Mouse (Mus musculus) left cerebral cortex, adult 18-20 months (tissue): ENCODE results near the gene Tunar. TPM values are rescaled to one million over a fixed set of nuclear protein-coding genes. Genes with fewer than 3 reads are reported as not detected.

Source experiments
- DNase-seq, 2 experiments: peaks; one replicate each; pipeline ENCODE4 v3.0.0; 2021 to 2022; ENCODE audit warnings: low spot score in 2 of 2, mixed read lengths in 1 of 2
- long read RNA-seq, 2 experiments: library from polyadenylated mRNA; stranded (forward); transcript quantifications; one replicate each; pipeline ENCODE4 v2.0.0; 2021
- total RNA-seq, 2 experiments: library from RNA; stranded (reverse); gene quantifications; 2 replicates each; pipeline ENCODE4 v1.2.3; 2021

Gene Tunar
- total RNA-seq = 1 to 10 TPM; 8.7 to 9.4 TPM
- long read RNA-seq, experiment 1, partial matches to known transcripts = 1 of 4 reads
- long read RNA-seq, experiment 1, other reads (novel, unspliced or antisense) = 3 of 4 reads
- long read RNA-seq, experiment 2, partial matches to known transcripts = 1 of 1 reads
- long read RNA-seq, experiment 2, other reads (novel, unspliced or antisense) = 0 of 1 reads

DNA sequence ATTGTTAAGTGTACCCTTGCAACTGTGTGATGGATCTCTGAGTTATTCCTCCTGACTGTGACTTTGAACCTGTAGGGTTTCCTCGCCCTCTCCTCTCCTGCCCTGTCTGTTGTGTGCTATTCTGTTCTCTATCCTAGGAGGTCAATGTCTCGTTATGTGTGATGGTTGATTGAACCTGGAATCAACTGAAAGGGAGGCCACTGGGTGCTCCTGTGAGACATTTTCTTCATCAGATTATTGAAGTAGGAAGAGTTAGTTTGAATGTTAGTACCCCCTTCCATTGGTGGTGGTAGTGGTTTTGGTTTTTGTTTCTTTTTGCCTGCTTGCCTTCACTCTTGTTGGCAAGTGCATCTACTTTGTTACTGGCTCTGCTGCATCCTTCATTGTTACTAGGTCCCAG, at the start of gene Tunar:
Gene Tunar (plus strand): TSS at position 301 of the 400 bp plus-strand sequence.
- DNase-seq = no peak

- no peak for DNase-seq
These were observed 21.1 kb upstream of the Tunar start for GRCm38 (mm10) chr12:105312571-105313035.

DNA sequence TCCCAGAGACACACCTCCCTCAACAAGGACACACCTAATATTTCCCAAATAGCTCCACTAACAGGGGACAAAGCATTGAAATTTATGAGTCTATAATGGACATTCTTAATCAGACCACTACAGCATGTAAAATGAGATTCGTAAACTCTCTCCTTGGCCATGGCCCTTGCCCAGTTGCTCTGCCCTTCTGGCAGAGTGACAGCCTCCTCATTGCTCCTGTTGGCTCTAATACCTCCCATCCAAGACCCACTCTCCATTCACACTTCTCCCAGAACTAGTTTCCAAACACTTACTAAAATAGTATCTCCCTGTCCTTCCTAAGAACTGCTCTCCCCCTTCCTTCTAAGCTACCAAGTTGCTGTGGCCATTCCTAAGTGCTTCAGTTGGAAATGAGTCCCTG, 19.3 kb upstream of the Tunar start:
- no peak for DNase-seq

GRCm38 (mm10) chr12:105322160-105322559, 11.5 kb upstream of the Tunar start:
- no peak for DNase-seq

- DNase-seq = no peak
These were observed 6.6 kb upstream of the Tunar start for GRCm38 (mm10) chr12:105327051-105327450.

GRCm38 (mm10) chr12:105328396-105328795, 5.3 kb upstream of the Tunar start:
- DNase-seq = peak; percentile 61 to 73

DNA sequence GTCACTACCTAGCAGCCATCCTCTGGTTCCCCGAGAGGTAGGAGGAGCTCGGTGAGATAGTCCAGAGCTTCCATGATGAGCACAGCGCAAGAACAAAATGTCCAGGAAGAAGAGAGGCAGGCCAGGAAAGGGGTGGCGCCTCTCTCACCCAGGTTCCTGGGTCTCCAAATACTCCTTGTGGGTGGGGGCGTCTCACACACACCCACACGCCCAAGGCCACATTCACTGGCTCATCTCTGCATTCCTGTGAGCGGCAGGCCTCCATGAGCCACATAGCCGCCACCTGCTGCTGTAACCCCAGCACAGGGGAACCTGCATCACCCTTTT, 2.4 kb downstream of the Tunar start:
- no peak for DNase-seq

- peak; percentile 34 to 49 for DNase-seq
These were observed 3.0 kb downstream of the Tunar start for GRCm38 (mm10) chr12:105336421-105337289.

DNA sequence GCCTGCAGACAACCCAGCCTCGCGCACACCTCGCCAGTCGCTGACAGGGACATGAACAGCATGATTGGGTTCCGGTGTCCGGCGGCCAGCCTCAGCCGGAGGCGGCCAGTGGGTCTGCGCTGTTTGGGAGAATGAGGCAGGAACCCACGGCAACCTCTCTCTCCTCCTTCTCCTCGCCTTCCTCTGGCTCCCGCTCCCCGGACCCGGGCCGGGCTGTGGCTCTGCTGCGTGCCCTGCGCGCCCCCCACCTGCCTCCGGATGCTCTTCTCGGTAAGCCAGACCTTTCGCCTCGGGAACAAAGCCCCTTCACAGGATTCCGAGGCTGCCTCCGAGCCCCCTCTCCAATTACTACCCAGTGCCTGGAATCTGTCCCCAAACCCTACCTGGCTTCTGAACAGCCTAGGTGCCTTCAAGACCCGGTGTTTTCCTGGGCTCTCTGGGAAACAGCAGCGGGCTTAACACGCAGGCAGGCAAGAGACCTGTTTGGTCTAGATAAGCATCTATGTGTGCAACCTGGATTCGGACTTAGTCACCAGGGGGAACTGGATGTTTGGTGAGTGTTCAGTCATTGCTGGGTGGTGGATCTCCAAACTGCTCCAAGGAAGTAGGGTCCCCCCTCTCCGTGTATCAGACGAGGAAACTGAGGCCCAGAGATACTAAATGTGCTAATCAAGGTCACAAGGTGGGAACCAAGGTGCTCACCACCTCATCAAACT, 3.8 kb downstream of the Tunar start:
- no peak for DNase-seq

GRCm38 (mm10) chr12:105338256-105338977, 4.7 kb downstream of the Tunar start:
- DNase-seq = no peak

- DNase-seq = no peak
These were observed 7.9 kb downstream of the Tunar start for GRCm38 (mm10) chr12:105341523-105341922.

DNA sequence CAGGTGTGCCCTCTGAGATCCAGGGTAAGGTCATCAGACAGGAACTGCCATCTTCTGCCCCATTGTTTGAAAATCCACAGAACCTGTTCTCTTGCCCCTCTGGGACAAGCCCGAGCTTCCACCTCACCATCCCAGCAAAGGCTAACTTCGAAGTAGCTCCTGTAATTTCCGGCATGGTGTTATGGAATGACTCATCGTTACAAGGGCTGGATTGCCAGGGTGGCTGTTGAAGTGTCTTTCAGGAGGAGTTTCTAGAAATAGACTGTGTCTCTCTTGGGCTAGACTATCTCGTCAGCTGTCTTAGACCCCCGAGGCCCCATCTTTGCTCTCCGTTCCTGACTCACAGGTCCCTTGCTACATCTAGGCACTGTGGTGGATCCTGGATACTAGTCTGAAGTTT, 10.8 kb downstream of the Tunar start:
- DNase-seq = no peak

GRCm38 (mm10) chr12:105346861-105347260, 13.2 kb downstream of the Tunar start:
- DNase-seq = no peak

DNA sequence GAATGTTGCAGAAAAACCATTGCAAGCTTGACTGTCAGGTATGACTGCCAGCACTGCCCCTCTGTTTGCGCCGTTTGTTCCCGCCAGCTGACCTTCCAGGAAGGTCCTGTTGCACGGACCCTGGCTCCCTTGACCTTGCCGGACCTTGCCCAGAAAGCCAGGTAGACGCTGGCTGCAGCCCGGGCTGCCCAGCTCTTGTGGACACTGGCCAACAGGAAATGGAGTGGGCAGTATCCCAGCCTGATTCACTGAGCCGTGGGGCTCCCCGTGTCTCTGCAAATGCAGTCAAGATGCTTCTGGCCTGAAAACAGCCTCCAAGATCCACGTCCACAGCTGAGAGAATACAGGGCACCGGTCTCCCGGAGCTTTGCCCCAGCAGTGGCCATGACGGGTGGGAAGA, 13.6 kb downstream of the Tunar start:
- DNase-seq = no peak

GRCm38 (mm10) chr12:105354266-105354665, 20.6 kb downstream of the Tunar start:
- DNase-seq = peak; percentile 80 to 84

DNA sequence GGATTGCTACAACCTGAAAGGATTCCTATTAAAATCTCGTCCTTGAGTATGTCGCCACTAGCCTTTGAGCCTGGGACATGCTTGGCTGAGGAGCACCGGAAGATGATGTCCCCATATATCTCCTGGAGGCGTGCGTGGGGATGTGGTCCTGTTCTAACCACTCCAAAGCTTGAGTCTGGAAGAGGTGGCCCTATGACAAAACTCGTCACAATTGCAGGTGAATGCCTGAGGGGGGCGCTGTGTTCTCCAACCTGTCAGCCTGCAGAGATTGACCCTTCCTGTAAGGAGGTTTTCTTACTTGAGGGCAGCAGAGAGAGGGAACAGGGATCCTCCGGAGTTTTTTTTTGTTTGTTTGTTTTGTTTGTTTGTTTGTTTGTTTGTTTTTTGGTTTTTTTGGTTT, 21.1 kb downstream of the Tunar start:
- no peak for DNase-seq

DNA sequence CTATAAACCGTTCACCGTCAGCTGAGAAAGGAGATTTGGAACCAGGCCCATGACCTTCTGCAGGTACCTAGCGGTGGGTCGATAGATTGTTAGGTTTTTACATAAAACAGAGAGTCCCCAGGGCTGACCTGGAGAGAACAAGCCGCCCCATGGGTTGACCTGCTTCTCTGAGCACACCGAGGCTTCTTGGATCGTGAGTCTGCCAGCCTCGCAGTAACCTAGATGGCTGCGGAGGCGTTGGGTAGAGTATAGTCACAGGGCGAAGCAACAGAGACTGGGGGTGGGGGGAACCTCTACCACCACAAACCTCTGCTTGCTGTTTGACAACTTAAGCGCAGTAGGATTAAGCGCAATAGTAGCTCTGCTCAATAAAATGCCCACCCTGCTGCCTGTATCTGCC, 23.1 kb downstream of the Tunar start:
- DNase-seq = no peak

DNA sequence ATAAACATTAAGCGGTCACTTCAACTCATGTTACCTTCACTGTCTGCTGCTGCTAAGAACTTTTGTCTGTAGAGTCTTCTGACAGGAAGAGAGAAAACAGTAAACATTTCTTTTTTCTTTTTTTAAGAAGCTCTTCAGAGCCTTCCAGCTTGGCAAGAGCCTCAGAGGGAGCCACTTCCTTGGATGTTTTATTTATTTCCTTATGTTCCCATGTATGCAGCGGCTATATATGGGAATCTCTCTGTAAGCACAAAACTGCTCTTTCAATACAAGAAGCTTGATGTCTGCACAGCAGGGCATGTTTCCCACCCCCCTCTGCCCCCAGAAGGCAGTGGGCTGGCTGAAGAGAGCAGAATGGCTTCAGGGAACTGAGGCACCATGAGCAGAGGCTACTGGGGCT, 30.0 kb downstream of the Tunar start:
- DNase-seq = no peak

DNA sequence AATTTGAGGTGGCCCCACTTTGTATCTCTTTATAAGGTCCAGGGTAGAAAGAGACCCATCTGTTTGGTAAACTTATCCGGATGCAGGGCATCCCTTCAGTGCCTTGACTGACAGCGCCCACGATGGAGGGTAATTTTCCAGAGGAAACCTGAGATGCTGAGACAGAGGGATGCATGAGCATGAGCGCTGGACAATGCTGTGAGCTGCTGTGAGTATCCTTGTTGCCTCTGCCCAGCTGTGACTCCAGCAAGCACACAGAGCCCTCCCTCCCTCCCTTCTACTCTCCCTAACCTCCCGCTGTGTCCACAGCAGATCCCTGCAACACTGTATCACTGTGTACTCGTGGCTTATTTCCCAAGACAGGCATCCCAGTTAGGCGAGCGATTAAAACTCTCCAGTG, 40.9 kb downstream of the Tunar start:
- DNase-seq = no peak

GRCm38 (mm10) chr12:105376976-105377375, 43.3 kb downstream of the Tunar start:
- DNase-seq = no peak

DNA sequence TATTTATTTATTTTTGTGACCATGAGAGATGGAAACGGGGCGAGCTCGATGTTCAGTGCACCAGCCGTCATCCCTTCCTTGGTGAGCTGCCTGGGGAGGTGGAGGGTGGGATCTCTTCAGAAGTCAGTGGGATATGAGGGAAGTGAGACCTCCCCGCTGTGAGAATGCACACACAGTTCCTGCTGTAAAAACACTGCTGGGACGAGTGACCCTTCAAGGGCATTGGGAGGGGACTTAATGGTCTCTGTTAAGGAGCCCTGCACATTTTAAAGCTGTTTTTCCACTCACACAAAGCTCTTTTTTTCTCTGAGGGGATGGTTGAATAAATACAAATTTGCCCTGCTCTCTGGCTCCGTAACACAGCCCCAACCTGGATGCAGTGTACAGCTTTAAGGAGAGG, 49.1 kb downstream of the Tunar start:
- no peak for DNase-seq
